Mouse (Mus musculus): ENCODE data around the gene Yeats2. TPM values are rescaled to one million over a fixed set of nuclear protein-coding genes. Genes with fewer than 3 reads are reported as not detected.

Gene Yeats2
- 39.7 and 41.5 TPM in 2 replicates for polyA plus RNA-seq (2014; fragmentation: Nextera tagmentation; extraction: Ambion mirVana)

- 1% methylated on average over 72 of the region's 92 CpGs for WGBS
- Histone ChIP-seq H3K4me2 (ENCODE audit: low read depth) (peak within 1 kb of the TSS; percentile 43), H3K27me3 (ENCODE audit: control insufficient read depth, insufficient read depth, low read length) (no peaks in the 10 kb centered on the region), H3K4me3 (ENCODE audit: low read depth, low read length) (peak within 1 kb of the TSS; percentile 79), H3K9ac (ENCODE audit: low read length) (peak within 1 kb of the TSS; percentile 93), H3K9me3 (ENCODE audit: control insufficient read depth, low read length) (0 out of 2 replicates have a peak, but pooled peaks cover 2% of the 10 kb centered on the region), H3K36me3 (ENCODE audit: control insufficient read depth, insufficient read depth, low read length) (no peaks in the 10 kb centered on the region; the same call in 1 of the 2 replicates), H3K27ac (ENCODE audit: low read depth, low read length) (peak within 1 kb of the TSS; percentile 91), H3K4me1 (ENCODE audit: control insufficient read depth, insufficient read depth, low read length) (peaks cover 6% of the 10 kb centered on the region)
- ATAC-seq (ENCODE audit: insufficient read depth, low FRiP score, low TSS enrichment) (peak; percentile 94), DNase-seq (ENCODE audit: low spot score) (peak; percentile 86)
These were observed at the start of gene Yeats2 for GRCm38 (mm10) chr16:20140772-20141531. Yeats2 (plus strand) TSS chr16:20141063.

- Histone ChIP-seq H3K27ac (ENCODE audit: low read depth, low read length) (no peak overlapping the region), H3K4me1 (ENCODE audit: control insufficient read depth, insufficient read depth, low read length) (no peaks in the 10 kb centered on the region), H3K4me2 (ENCODE audit: low read depth) (no peak overlapping the region), H3K9ac (ENCODE audit: low read length) (no peak overlapping the region), H3K27me3 (ENCODE audit: control insufficient read depth, insufficient read depth, low read length) (no peaks in the 10 kb centered on the region), H3K9me3 (ENCODE audit: control insufficient read depth, low read length) (no peaks in the 10 kb centered on the region), H3K4me3 (ENCODE audit: low read depth, low read length) (no peak overlapping the region), H3K36me3 (ENCODE audit: control insufficient read depth, insufficient read depth, low read length) (no peaks in the 10 kb centered on the region)
- DNase-seq (ENCODE audit: low spot score) (no peak), ATAC-seq (ENCODE audit: insufficient read depth, low FRiP score, low TSS enrichment) (no peak)
- 71% methylated on average over 2 of the region's 2 CpGs for WGBS
These were observed 44.9 kb upstream of the Yeats2 start for GRCm38 (mm10) chr16:20095966-20096365.

- no peaks in the 10 kb centered on the region for H3K4me1 ChIP-seq (ENCODE audit: control insufficient read depth, insufficient read depth, low read length)
- 2% methylated on average over 29 of the region's 29 CpGs for WGBS
These were observed 43.7 kb upstream of the Yeats2 start, which contains the start of gene Klhl24 for GRCm38 (mm10) chr16:20097069-20097710. Klhl24 (plus strand) TSS chr16:20097542.

GRCm38 (mm10) chr16:20097711-20098374 lies 43.0 kb upstream of the Yeats2 start:
- under 1% methylated on average over 59 of the region's 61 CpGs for WGBS
- H3K9ac ChIP-seq (ENCODE audit: low read length), result peak overlapping the region; percentile 98
- H3K4me1 ChIP-seq (ENCODE audit: control insufficient read depth, insufficient read depth, low read length), result no peaks in the 10 kb centered on the region
- H3K9me3 ChIP-seq (ENCODE audit: control insufficient read depth, low read length), result no peaks in the 10 kb centered on the region
- H3K4me3 ChIP-seq (ENCODE audit: low read depth, low read length), result peak overlapping the region; percentile 84
- H3K27me3 ChIP-seq (ENCODE audit: control insufficient read depth, insufficient read depth, low read length), result no peaks in the 10 kb centered on the region
- peak overlapping the region; percentile 98 for H3K27ac ChIP-seq (ENCODE audit: low read depth, low read length)
- peak overlapping the region; percentile 48 for H3K4me2 ChIP-seq (ENCODE audit: low read depth)
- no peaks in the 10 kb centered on the region for H3K36me3 ChIP-seq (ENCODE audit: control insufficient read depth, insufficient read depth, low read length)
- DNase-seq (ENCODE audit: low spot score) (peak; percentile 92), ATAC-seq (ENCODE audit: insufficient read depth, low FRiP score, low TSS enrichment) (peak; percentile 87)

More at GRCm38 (mm10) chr16:20097069-20097710, 43.7 kb upstream of the Yeats2 start, which contains the start of gene Klhl24:
- DNase-seq (ENCODE audit: low spot score) (peak; percentile 95), ATAC-seq (ENCODE audit: insufficient read depth, low FRiP score, low TSS enrichment) (peak; percentile 96)
- Histone ChIP-seq H3K9me3 (ENCODE audit: control insufficient read depth, low read length) (no peaks in the 10 kb centered on the region), H3K4me2 (ENCODE audit: low read depth) (peak within 1 kb of the TSS; percentile 48), H3K27ac (ENCODE audit: low read depth, low read length) (peak within 1 kb of the TSS; percentile 98), H3K36me3 (ENCODE audit: control insufficient read depth, insufficient read depth, low read length) (no peaks in the 10 kb centered on the region), H3K27me3 (ENCODE audit: control insufficient read depth, insufficient read depth, low read length) (no peaks in the 10 kb centered on the region), H3K4me3 (ENCODE audit: low read depth, low read length) (peak within 1 kb of the TSS; percentile 84), H3K9ac (ENCODE audit: low read length) (peak within 1 kb of the TSS; percentile 98)

GRCm38 (mm10) chr16:20098375-20098727 lies 42.5 kb upstream of the Yeats2 start:
- no peak for DNase-seq (ENCODE audit: low spot score)
- Histone ChIP-seq H3K27ac (ENCODE audit: low read depth, low read length) (peak overlapping the region; percentile 98; the same call in 1 of the 2 replicates), H3K4me2 (ENCODE audit: low read depth) (peak overlapping the region; percentile 48), H3K4me3 (ENCODE audit: low read depth, low read length) (peak overlapping the region; percentile 84), H3K9ac (ENCODE audit: low read length) (peak overlapping the region; percentile 98), H3K9me3 (ENCODE audit: control insufficient read depth, low read length) (peaks cover 2% of the 10 kb centered on the region; the same call in 1 of the 2 replicates), H3K4me1 (ENCODE audit: control insufficient read depth, insufficient read depth, low read length) (no peaks in the 10 kb centered on the region), H3K27me3 (ENCODE audit: control insufficient read depth, insufficient read depth, low read length) (no peaks in the 10 kb centered on the region), H3K36me3 (ENCODE audit: control insufficient read depth, insufficient read depth, low read length) (no peaks in the 10 kb centered on the region; the same call in 1 of the 2 replicates)
- WGBS, result 14% methylated on average over 4 of the region's 4 CpGs
- no peak for ATAC-seq (ENCODE audit: insufficient read depth, low FRiP score, low TSS enrichment)

- peaks cover 3% of the 10 kb centered on the region for H3K36me3 ChIP-seq (ENCODE audit: control insufficient read depth, insufficient read depth, low read length)
- no peak overlapping the region for H3K4me2 ChIP-seq (ENCODE audit: low read depth)
- no peaks in the 10 kb centered on the region for H3K27me3 ChIP-seq (ENCODE audit: control insufficient read depth, insufficient read depth, low read length)
- ATAC-seq (ENCODE audit: insufficient read depth, low FRiP score, low TSS enrichment) (no peak), DNase-seq (ENCODE audit: low spot score) (no peak)
- H3K4me3 ChIP-seq (ENCODE audit: low read depth, low read length), result no peak overlapping the region
- H3K9ac ChIP-seq (ENCODE audit: low read length), result no peak overlapping the region
- WGBS, result 95% methylated on average over 6 of the region's 6 CpGs
- no peak overlapping the region for H3K27ac ChIP-seq (ENCODE audit: low read depth, low read length)
- H3K4me1 ChIP-seq (ENCODE audit: control insufficient read depth, insufficient read depth, low read length), result no peaks in the 10 kb centered on the region
- peaks cover 6% of the 10 kb centered on the region; the same call in 1 of the 2 replicates for H3K9me3 ChIP-seq (ENCODE audit: control insufficient read depth, low read length)
These were observed 41.8 kb upstream of the Yeats2 start for GRCm38 (mm10) chr16:20098866-20099629.

- Histone ChIP-seq H3K27me3 (ENCODE audit: control insufficient read depth, insufficient read depth, low read length) (no peaks in the 10 kb centered on the region), H3K4me1 (ENCODE audit: control insufficient read depth, insufficient read depth, low read length) (no peaks in the 10 kb centered on the region), H3K9ac (ENCODE audit: low read length) (no peak overlapping the region), H3K4me3 (ENCODE audit: low read depth, low read length) (no peak overlapping the region), H3K27ac (ENCODE audit: low read depth, low read length) (no peak overlapping the region), H3K36me3 (ENCODE audit: control insufficient read depth, insufficient read depth, low read length) (peaks cover 22% of the 10 kb centered on the region), H3K4me2 (ENCODE audit: low read depth) (no peak overlapping the region), H3K9me3 (ENCODE audit: control insufficient read depth, low read length) (peaks cover 6% of the 10 kb centered on the region; the same call in 1 of the 2 replicates)
- DNase-seq (ENCODE audit: low spot score) (no peak), ATAC-seq (ENCODE audit: insufficient read depth, low FRiP score, low TSS enrichment) (no peak)
- 96% methylated on average over 8 of the region's 8 CpGs for WGBS
These were observed 33.9 kb upstream of the Yeats2 start for GRCm38 (mm10) chr16:20106996-20107395.

GRCm38 (mm10) chr16:20108961-20109360 lies 31.9 kb upstream of the Yeats2 start:
- no peak for DNase-seq (ENCODE audit: low spot score)
- H3K4me3 ChIP-seq (ENCODE audit: low read depth, low read length), result no peak overlapping the region
- H3K27ac ChIP-seq (ENCODE audit: low read depth, low read length), result no peak overlapping the region
- no peak overlapping the region for H3K9ac ChIP-seq (ENCODE audit: low read length)
- H3K9me3 ChIP-seq (ENCODE audit: control insufficient read depth, low read length), result no peaks in the 10 kb centered on the region
- no peak for ATAC-seq (ENCODE audit: insufficient read depth, low FRiP score, low TSS enrichment)
- no peaks in the 10 kb centered on the region for H3K4me1 ChIP-seq (ENCODE audit: control insufficient read depth, insufficient read depth, low read length)
- 95% methylated on average over 6 of the region's 6 CpGs for WGBS
- H3K27me3 ChIP-seq (ENCODE audit: control insufficient read depth, insufficient read depth, low read length), result no peaks in the 10 kb centered on the region
- H3K4me2 ChIP-seq (ENCODE audit: low read depth), result no peak overlapping the region
- peaks cover 19% of the 10 kb centered on the region for H3K36me3 ChIP-seq (ENCODE audit: control insufficient read depth, insufficient read depth, low read length)

Measured in neural tube, embryonic 11.5 days (tissue).